Mouse (Mus musculus) lung, postnatal 0 days (tissue): ENCODE results near the gene Lrrn4cl.

ENCODE experiments used
- CTCF ChIP-seq: IDR thresholded peaks from 2 replicates; pipeline ENCODE4 v1.5.1; 2016; ENCODE audit warnings: antibody characterized with exemption, mild to moderate bottlenecking
- EP300 ChIP-seq: IDR thresholded peaks from 2 replicates; pipeline ENCODE4 v1.6.1; 2016; ENCODE audit warnings: antibody characterized with exemption, mild to moderate bottlenecking, control low read depth

DNA sequence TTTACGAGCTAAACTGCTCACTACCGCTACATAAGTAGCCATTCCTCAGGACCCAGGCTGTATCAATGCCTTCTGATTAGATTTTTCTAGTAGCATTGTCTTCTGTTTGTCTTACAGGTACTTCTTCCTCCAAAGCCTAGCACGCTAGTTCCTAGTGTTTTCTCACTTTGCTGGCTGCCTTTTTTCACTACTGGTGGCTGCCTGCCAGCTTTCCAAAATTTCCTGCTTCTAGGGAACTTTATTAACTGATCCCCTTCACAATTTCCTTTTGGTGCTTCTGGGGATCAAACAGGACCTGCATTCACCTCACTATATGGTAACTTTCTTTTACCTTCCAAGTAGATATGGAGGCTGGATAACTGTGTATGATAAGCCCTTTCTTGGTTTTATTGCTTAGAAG is 48.5 kb downstream of the Lrrn4cl start:
- TF ChIP-seq CTCF (no peak), EP300 (no peak)
